Mouse (Mus musculus) kidney, adult 8-10 months (tissue): ENCODE measurements around the gene Gas2l2.
A peak's percentile ranks its signal among the peaks of the same experiment; 100 is the strongest.

Experiments used
- DNase-seq, 2 experiments: peaks; one replicate each; pipeline ENCODE4 v3.0.0; 2022

Gene Gas2l2

DNA sequence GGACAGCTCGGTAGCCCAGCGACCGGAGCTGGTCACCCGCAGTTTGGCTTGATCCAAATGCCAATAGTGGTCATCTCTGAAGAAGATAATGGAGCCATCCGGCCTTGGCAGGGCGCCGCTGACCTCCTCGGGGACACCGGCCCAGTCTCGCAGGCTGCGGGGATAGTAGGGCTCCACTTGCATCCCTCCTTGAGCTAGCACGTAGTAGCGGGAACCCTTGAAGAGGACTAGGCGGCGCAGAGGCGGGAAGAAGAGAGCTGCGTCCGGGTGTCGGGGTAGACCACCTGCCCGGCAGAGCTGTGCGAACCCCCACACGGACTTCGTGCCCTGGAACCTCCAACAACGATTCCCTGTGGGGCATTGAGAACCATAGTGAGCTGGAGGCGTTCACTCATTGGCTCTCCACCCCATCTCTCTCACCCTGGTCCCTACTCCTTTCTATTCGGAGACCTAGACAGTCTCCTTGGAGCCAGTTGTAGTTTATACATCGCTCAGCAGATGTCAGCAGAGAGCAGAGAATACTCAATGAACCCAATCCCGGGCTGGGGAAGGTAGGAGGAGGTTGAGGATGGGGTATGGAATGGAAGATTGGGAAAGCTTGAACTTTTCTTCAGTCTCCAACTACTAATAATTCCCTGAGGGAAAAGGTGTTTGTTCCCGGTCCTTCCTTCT, 13.5 kb upstream of the Gas2l2 start:
- peak; percentile 54 to 84 for DNase-seq

DNA sequence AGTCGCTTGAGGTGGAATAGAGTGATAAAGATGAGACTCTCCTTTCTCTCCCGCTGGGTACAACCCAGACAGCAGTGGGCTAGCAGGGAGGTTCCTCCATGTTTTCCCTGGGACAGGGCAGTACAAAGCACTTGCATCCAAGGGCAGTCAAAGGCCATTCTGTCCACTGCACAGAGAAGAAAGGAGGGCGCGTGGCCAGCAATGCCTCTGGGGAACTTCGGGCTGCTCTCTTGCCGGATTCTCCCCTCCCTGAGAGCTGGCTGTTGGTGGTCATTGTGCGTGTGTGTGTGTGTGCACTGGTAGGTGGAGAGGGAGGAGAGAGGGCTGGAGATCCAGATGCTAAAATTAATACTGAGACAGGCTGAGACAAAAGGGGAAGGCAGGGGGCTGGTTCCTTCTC, 12.0 kb upstream of the Gas2l2 start:
- DNase-seq: no peak

DNA sequence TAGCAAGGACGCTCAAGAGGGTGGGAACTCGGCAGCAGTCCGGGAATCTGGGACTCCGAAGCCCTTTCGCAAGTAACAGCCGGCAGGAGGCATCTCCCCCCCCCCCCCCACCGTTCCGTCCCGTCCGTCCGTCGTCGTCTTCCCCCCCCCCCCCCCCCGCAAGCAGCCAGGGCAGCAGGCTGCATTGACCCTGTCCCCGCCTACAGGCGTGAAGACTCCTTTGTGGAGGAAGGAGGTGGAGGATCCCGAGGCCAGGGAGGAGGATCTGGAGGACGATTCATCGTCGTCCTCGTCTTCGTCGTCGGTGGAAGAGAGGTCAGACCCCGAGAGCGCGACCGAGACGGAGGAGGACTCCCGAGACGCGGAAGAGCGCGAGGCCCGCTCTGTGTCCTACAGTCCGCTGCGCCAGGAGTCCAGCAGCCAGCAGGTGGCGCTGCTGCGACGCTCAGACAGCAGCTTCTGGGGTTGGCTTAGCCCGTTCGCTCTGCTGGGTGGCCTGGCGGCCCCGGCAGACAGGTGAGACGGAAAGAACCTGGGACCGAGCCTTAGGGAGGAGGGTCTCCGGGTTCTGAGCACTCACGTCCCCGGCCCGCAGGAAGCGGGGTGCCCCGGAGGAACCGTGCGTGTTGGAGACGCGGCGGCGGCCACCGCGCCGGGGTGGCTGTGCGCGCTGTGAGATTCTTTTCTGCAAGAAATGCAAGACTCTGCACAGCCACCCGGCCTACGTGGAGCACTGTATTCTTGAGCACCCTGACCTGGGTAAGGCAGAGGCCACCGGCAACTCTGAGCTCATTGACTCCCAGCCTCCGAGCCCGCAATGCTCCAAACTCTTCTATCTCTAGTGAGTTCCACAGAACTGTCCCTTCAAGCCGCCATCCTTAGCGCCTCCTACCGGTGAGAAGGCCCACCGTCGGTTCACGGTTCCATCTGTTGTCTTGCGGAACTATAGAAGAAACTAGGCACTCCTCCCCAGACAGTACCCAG, 11.1 kb upstream of the Gas2l2 start:
- peak; percentile 78 to 85 for DNase-seq

DNA sequence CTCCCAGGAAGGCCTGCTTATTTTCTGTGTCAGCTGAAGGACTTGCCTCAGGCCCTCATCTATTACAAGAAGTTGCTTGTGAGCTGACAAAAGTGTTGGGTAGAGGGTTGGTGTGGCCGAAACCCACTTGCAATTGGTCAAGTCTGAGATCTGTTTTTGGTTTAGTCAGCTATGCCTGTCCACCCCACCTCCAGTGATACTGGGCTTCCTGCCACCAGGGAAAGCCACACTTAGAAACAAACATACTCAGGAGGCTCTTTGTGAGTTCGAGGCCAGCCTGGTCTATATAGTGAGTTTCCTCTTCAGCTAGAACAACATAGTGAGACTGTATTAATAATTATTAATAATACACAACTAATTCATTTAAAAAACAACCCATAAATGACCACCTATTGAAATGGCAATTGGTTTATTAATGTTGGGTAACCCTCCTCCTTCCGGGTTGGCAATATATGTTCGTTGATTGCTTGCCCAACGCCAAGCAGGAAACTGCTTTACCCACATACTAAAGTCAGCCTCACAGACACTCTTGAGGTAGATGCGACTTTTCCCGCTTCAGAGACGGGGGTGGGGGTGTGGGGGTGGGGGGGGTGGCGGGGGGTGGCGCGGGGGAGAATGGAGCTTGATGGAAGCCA, 10.3 kb upstream of the Gas2l2 start:
- no peak for DNase-seq

DNA sequence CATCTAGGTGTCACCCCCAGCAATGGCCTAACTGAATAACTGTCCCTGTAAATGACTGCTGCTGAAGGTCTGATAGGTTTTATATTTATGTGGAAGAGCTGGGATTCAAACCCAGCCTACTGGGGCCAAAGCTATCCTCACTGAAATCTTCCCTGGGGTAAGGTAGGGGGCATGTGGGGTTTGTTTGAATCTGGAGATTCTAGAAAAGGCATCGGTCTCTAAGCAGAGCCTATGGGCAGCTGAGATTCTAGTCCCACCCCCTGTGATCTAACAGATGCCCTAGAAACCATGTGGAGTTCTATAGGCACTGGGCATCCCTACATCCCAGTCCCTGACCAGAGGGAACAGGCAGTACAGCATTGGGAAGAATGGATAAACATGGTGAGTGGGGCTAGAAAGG, 8.1 kb upstream of the Gas2l2 start, which contains the start of gene 1700020L24Rik:
1700020L24Rik (plus strand) TSS at position 301 of the 400 bp plus-strand sequence.
- DNase-seq: no peak

DNA sequence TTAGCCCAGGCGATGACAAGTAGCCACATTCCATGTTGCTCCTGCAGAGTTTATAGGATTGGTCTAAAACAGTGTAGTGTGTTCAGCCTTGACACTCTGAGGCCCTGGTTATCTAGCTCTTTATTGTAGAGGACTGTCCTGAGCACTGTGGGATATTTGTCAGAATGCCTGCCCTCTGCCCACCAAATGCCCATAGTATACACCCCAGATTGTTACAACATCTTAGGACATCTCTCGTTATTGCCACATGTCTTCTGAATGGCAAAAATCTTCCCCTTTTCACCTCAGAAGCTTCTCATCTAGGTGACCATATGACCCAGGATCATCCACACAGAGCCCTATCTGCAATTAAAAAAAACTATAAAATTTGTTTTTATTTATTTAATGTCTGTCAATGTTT, 3.3 kb upstream of the Gas2l2 start:
- DNase-seq: no peak

DNA sequence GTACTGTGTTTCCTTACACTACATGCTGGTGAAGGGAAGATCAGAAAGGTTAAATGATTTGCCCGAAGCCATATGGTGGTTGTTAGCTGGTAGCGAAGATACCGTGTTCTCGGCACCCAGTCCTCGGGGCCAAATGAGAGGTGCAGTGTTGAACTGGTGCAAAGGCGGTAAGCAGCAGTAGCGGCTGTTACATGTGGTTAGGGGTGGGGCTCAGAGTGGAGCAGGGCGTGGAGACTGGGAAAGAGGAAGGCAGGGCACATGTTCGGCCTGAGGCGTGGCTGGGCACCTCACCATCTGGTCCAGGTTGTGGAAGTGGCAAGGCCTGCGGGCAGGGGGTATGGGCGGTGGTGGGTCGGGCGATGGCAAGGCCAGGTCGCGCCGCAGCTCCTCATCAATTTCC, 2.3 kb downstream of the Gas2l2 start:
- DNase-seq: no peak

DNA sequence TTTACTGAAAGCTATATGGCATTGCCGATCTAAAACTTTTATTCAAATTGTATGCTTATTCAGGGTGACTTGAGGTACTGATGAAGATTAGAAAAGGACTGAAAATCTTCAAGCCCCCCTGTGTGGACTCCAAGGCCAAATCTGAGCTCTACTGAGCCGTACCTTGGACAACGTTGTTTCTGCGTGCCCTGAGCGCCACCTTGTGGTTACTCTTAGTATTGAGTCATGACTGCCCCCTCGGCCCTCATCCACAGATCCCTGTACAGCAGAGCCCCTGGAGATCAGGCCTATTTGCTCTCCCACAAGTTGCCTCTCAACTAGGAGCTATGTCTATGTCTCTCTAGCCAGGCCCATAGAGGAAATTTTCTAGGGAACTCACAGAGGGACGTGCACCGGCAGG, 4.6 kb downstream of the Gas2l2 start:
- DNase-seq: peak in 1 of 2 experiments; percentile 74

DNA sequence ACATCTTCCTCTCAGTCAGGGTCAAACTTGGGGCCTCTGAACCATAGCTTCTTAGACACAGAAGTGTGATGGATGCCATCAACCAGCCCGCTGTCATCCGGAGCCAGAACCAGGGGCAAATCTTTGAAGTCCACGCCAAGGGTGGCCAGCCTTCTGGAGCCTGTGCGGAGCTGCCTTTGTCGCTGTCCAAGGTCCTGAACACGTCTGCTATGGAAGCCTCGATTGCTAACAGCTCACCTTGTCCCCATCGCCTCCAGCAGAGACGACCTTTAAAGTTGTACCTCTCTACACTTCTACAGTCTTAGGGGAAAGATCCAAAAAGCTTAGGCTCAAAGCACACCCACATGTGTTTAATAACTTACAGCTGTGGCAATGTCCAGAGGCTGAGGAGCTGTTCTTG, 8.0 kb downstream of the Gas2l2 start:
- DNase-seq: peak in 1 of 2 experiments; percentile 61

DNA sequence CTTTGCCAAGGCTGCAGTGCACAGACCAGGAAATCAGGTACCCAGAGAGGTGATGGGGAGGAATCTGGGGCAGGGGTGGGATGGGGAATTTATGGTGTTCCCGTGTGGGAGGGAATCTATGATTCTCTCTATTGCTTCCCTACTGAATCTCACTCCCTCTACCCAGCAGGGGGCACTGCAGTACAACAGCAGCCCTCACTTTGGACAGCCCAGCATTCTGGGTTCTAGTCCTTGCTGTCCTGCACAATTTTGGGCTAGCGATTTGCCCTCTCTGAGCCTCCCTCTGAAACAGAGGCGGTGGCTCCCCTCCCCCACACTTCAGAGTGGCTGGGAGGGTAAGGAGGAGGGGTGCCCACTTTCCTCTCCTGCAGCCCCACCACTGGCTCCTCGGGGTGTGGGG, 8.9 kb downstream of the Gas2l2 start:
- no peak for DNase-seq

DNA sequence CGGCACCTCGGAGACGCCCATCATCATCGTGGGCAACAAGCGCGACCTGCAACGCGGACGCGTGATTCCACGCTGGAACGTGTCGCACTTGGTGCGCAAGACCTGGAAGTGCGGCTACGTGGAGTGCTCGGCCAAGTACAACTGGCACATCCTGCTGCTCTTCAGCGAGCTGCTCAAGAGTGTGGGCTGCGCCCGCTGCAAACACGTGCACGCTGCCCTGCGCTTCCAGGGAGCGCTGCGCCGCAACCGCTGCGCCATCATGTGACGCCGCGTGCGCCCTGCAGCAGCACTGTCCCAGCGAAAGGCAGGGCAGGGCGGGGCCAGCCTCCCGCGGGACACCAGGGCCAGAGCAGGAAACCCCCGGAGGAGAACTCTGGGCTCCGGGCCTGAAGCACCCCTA, 10.7 kb downstream of the Gas2l2 start:
- DNase-seq: no peak

DNA sequence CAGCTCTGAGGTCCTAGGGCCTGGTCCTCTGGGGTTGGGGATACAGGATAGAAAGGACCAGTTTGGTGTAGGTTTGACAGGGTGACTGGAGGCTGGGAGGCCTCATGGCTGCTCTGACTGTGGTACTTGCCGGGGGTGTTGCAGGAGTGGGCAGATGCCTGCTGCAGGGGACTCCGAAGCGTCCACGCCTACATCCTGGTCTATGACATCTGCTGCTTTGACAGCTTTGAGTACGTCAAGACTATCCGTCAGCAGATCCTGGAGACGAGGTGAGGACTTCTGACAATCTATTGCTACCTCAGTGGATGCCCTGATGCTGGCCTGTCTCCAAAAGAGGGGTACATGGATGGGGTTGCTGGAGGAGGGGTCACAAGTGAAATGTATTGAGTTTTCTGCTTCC, 11.5 kb downstream of the Gas2l2 start:
- DNase-seq: no peak

DNA sequence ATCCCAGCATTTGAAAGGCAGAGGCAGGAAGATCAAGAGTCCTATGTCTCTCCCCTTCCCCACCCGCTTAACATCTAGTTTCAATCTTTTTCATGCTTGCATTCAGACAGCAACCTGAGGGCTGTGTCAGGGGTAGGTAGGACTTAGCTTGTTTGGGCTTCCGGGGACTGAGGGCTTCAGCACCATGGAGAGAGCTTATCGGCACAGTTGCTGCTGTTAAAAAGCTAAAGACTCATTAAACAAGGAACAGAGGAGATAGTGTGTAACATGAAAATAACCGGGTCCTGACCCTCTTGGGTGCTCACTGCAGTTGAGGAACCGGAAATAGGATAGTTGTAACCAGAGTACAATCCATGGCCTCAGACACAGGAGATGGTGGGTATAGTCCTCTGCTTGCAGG, 12.2 kb downstream of the Gas2l2 start:
- DNase-seq: peak; percentile 54 to 66

DNA sequence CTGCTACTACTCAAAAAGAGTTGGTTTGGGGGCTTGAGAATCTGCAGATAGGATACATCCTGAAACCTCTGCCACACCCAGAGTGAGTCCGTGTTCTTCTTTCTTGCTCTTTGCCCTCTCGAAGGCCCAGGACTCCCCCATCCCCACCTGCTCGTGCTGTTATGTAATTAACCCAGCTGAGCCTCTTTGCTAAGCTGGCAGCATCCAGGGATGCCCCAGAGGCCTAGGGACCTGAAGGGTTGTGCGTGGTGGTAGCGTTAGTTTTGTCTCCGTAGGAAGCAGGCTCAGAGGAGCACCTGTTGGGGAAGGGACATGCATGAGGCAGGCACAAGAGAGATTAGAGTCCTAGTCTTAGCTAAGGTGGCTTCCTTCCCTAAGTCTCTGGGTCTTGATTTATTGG, 18.7 kb downstream of the Gas2l2 start:
- no peak for DNase-seq

DNA sequence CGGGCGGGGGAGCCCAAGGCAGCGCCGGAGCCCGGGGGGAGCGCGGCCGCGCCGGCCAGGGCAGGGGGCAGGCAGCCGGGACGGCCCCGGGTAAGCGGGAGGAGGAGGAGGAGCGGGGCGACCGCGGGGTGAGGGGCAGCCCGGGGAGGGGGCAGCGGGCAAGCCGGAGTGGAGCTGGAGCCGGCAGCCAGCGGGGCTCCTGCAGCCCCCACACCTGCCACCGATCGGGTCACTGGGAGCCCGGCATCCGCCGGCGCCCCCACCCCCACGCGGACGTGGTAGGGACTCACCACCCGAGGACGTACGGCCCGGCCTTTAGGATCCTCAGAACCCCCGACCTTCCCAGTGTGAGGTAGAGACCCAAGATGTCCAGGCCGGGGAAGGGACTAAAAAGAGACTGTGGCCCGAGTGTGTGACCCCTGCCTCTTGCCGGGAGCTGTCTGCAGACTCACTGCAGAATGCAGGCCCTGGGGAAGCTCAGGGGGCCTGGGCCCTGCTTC, 19.4 kb downstream of the Gas2l2 start:
- DNase-seq: no peak

DNA sequence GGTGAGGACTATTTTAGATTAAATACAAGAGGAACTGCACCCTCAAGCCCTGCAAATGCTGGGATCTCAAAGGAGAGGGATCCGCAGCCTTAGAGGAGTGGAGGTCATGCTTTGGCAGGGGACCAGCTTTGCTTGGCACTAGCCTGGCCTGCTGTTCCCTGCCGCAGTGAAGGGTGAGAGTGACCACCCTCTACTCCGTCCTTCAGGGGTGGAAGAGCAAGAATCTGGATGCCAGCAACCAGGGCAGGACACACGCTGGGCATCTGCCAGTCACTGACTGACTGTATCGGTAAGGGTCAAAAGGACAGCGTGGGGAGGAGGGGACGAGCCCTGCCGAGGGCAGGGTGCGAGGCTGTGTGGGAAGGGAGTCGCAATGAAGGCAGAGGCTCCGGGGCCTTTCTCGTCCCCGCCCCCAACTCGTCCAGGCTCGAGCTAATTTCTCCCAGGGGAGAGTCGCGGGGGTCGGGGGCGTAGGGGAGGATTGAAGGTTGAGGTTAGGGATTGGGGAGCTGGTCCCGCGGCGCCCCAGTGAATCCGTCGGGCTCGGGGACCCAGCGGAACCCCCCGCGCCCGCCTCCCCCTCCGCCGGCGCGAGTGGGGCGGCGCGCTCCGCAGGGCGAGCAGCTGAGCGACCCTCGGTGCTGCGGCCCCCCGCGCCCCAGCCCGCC, 20.0 kb downstream of the Gas2l2 start, which contains the start of gene Rasl10b:
Rasl10b (plus strand) TSS at position 51 of the 668 bp plus-strand sequence.
- DNase-seq: peak; percentile 44 to 47

DNA sequence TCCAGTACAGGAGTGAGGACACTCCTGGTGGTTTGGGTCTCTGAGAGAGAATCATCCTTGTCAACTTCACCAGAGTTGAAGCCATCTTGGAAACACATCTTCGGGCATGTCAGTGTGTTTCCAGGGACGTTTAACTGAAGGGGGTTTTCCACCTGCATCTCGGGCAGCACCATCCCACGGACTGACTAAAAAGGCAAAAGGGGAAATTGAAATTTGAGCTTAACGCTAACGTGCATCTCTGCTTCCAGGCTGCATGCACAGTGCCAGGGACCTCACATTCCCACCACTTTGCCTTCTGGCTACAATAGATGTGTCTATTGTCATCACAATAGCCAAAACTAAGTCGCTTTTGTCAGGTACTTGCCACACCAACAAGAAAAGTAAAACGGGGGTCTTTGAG, 21.0 kb downstream of the Gas2l2 start:
- DNase-seq: no peak

DNA sequence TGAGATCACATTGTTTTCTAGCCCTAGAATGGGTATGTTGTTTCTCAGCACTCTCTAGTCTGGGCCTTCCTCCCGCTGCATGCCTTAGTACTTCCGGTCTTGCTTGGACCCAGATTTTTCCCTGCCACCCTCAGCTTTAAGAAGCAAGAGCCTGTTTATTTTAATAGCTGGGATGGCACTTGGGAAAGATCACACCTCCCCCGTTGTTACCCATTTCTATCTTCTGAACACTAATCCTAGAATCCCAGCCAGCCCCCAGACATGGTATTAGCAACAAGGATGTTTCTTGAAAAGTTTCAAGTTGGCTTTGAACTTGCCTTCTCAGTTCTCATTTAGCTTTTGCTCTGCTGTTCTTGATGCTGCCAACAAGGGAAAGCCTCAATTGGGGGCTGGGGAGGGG, 22.9 kb downstream of the Gas2l2 start:
- no peak for DNase-seq

DNA sequence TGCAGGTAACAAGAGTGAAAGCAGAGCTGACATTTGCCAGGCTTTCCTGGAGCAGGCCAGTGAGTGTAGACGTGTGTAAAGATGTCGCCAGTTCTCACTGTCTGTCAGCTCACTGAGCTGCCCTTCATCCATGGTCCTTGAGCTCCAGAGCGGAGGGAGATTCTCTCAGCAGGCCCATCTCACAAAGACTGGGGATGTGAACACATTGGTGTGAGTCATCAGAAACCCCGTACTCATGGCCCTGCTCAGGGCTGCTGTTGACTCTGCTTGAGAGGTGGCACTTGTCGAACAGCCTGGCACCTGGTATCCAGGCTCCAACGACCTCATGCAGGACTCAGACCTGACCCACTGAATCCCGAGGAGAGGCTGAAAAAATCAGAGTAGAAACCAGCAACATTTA, 25.5 kb downstream of the Gas2l2 start:
- DNase-seq: no peak

DNA sequence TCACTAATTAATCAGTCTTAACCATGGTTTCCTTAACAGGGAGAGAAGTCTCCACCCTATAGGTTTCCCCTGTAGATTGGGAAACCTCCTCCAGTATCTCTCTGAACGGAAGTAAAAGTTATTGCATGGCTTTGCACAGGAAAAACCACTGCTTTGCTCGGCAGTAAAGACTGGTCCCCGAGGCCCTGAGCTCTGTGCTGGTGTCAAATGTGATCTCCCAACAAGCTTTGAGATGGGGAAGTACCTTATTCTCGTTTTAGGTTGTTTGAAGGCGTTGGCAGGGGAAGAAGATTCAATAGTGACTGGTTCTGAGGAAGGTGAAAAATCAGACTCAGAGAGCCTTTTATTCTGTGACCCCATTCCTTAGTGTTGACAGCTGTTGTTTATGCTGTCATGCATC, 30.5 kb downstream of the Gas2l2 start:
- DNase-seq: no peak

DNA sequence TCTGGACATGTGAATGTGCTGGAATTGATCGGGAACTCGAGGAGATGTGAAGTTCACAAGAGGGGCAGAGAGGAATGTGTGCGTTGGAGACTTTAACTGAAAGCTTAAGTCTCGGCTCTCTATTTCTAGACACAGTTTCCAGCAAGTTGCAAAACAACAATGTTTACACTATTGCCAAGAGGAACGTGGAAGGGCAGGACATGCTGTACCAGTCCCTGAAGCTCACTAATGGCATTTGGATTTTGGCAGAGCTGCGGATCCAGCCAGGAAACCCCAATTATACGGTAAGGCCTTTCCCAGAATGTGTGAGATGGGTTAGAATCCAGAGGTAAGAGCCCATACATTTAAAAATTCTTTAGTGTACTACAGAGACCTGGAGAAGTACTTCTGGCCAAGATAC, 31.6 kb downstream of the Gas2l2 start:
- no peak for DNase-seq

DNA sequence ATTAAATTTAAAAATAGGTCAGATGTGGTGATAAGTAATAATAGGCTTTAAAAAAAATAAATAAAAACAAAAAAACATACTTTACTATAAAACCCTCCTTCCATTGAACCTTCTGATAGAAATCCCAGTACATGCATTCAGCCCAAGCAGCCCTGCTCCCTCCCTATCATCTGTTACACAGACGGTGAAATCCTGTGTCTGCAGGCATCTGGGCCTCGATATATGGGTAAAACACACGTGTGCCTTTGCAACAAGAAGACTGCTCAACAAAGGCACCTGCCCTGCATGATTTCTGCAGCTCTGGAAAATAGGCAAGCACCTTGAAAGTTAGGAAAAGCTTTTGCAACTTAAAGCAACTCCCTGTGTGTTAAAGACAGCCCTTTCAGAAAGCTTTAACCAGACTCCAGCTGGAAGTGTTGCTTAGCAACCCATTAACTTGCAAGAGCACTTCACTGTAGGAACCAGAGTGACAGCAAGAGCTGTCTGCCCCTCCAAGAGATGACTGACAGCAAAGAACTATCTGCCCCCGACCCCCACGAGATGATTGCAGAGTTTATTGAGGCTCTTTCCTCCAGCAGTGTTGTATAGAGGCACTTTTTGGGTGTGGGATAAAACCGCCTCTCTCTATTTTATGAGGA, 34.3 kb downstream of the Gas2l2 start:
- DNase-seq: no peak
